Mouse (Mus musculus) 3134 (cell line): Measurements from ENCODE around the gene 1700019D03Rik.

Experiments
- DNase-seq: peaks from one replicate; pipeline ENCODE4 v3.0.0-alpha.2; 2011; ENCODE audit warnings: low spot score; ENCODE audit not compliant: insufficient read length; ENCODE audit errors: extremely low read depth

1700019D03Rik gene

GRCm38 (mm10) chr1:53020079-53020478, at the start of gene 1700019D03Rik:
TSS of gene 1700019D03Rik (minus strand) at chr1:53020179.
- no peak for DNase-seq

- DNase-seq = no peak
These were observed 43.9 kb upstream of the 1700019D03Rik start for GRCm38 (mm10) chr1:53063921-53064320.

DNA sequence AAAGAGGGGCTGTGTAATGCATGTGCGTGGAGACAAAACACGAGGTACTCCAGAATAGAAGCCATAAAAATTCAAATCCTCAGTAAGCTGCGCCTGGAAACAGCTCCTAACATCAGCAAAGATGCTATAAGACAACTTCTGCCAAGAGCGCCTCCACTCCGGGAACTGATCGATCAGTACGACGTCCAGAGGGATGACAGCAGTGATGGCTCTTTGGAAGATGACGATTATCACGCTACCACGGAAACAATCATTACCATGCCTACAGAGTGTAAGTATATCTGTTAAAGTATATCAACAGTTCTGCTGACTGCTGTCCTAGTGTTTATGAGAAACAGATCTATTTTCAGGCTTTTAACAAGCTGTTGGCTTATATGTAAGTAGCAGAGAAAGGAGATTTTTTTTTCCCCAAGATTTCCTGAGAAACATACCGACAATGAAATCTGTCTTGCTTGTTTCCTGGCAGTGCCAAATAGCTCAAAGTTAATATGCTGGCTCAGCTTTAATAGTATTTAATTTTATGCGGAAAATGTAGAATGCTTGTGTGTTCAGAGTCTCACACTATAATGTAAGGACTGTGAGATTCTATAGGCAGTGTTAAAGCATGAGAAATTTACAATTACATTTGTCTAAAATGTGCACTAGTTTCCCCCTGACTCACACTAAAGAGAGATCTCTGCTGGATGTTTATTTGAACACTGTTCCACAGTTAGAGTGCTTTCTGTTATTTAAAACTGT, 42.1 kb upstream of the 1700019D03Rik start:
- DNase-seq = no peak

DNA sequence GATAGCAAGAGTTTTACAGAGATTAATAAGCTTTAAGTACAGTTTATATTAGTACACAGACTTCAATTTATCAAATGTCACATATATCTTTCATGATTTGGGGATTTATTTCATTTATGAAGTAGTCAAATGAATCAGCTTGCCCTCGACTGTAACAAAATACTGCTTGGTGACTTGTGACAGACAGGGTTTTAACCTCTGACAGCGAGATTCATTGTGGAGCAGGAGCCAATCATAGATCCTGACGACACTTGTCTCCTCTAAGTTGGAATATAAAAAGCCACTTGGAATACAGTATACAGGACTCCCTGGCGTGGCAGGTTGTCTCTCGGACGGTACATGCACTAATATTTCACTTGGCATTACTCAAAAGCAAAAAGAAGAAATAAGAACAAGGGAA, 41.4 kb upstream of the 1700019D03Rik start, which contains the start of gene Mstn:
Mstn (plus strand) TSS at position 301 of the 400 bp plus-strand sequence.
- DNase-seq = no peak

GRCm38 (mm10) chr1:53060499-53060898, 40.5 kb upstream of the 1700019D03Rik start:
- DNase-seq = no peak

- DNase-seq = no peak
These were observed 39.1 kb upstream of the 1700019D03Rik start for GRCm38 (mm10) chr1:53059106-53059505.

DNA sequence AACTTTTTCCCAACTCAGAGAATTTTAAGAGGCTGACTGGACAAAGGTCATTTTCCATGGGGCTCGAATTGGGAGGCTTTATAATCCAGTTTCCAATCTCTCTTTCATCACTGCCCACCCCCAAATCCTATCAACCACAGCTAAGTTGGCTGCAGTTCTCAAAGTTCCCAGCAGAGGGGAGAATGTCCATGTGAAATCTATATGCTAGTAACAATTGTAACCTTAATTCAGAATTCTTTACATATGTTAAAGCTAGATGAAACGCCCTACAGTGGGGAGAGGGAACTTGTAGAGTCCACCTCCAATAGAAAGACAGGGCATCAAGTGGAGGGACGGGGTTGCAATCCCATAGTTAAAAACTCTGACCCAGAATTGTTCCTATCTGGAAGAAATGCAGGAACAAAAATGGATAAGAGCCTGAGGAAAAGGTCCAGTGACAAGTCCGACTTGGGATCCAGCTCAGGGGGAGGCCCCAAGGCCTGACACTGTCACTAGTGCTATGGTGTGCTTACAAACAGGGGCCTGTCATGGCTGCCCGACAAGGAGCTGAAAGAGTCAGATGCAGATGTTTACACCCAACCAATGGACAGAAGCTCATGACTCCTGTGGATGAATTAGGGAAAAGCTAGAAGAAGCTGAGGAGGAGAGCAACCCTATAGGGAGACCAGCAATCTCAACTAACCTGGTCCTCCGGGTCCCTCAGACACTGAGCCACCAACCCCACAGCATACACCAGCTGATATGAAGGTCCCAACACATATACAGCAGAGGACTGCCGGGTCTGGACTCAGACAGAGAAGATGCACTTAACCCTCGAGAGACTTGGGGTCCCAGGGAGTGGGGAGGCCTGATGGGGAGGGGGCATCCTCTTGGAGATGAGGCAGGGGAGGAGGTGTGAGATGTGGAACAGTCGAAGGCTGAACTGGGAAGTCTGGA, 33.4 kb upstream of the 1700019D03Rik start:
- no peak for DNase-seq

- no peak for DNase-seq
These were observed 29.9 kb upstream of the 1700019D03Rik start for GRCm38 (mm10) chr1:53049763-53050427.

GRCm38 (mm10) chr1:53037443-53037871, 17.5 kb upstream of the 1700019D03Rik start:
- DNase-seq = no peak

DNA sequence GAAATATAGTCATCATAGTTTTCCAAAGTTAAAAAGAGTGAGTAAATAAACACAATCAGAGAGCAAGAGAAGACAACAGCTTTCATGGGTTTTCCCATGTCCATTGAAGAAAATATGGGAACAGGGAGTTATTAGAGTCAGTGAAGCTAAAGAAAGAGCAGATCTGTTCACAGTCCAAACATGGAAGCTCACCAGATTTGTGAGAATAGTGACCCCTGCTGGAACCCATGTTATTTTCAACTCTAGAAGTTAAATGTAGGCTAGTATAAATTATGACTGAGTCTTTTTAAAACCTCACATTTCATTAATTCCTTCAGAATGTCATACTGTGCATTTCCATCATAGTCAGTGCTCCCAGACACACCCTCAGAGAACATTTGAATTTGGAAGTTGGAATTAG, 12.6 kb upstream of the 1700019D03Rik start:
- DNase-seq = no peak

GRCm38 (mm10) chr1:53018746-53019505, 1.1 kb downstream of the 1700019D03Rik start:
- DNase-seq = no peak

DNA sequence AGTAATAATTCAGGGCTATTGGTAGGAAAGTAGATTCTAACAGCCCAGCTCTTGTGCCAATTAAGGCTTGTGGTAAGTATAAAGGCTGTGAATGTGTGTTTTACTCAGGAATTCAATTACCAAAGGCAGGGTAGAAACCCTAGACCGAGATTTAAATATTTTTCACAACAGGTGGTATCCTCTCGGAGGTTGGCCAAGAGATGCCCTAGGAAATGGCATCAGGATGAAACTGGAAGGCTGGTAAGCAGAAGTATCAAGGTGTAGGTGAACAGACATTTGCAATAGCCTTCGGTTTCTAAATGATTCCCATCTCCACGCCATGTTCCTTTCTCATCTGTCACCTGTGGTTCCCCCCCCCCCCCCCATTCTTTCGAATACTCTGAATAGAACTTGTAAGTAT, 4.4 kb downstream of the 1700019D03Rik start:
- no peak for DNase-seq

- DNase-seq = no peak
These were observed 5.3 kb downstream of the 1700019D03Rik start for GRCm38 (mm10) chr1:53014716-53015115.

- no peak for DNase-seq
These were observed 33.3 kb downstream of the 1700019D03Rik start for GRCm38 (mm10) chr1:52986692-52987091.

DNA sequence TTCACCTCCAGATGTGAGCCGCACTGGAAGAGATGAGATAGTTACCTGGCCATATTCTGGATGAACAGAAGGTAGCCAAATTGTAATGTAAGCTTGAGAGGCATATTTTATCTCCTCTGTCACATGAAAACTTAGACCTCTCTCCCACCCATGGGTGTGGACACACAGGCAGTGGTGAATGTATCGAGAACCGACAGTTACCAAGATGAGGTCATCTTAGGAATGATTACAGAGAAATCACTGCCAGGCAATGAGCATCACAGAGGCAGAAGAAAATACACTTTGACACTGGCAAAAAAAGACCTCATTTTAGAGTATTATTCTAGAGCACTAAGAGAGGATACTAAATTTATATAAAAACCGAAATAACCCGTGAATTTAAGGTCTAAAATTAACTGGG, 46.8 kb downstream of the 1700019D03Rik start:
- no peak for DNase-seq

DNA sequence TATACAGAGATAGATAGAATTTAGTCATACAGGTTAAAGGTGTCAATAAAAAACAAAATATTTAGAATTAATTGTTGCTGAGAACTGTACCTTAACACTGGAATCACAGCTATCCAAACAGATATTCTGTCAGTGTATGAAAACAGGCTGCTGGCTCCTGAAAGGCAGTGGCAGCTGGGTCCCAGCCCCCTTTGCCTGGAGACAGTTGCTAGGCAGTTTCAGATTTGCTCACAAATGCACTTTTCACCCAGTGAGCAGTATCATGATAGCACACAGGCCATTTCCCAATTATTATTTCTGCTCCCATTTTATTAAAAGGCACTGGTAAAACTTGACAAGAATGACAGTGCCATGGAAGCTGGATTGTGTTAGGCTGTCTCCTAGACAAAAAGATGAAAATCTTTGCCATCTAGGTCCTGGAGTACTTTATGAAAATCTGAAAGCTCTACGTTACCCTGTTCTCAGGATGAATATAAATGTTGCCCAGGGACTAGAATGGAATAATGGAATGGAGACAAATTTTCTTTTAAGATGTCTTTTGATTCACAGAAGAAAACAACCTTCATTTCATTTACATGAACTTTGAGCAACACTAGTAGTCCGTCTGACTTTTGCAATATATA, 48.0 kb downstream of the 1700019D03Rik start:
- DNase-seq = no peak

DNA sequence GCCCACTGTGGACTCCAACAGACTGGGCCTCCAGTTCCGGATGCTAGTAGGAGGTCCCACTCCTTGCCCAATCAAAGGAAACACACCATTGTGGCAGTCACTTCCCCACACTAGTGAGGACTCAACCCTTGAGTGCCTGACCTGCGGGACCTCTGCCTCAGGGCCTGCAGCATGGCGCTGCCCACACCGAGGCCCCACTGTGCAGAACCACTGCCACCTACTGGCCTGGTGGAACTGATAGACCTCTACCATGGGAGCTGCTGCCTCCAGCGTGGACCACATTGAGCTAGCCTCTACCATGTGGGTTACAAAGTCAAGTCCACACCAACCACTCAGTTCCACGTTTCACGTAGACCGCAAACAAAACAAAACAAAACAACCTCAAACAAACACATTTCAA, 55.4 kb downstream of the 1700019D03Rik start:
- DNase-seq = peak; percentile 9

DNA sequence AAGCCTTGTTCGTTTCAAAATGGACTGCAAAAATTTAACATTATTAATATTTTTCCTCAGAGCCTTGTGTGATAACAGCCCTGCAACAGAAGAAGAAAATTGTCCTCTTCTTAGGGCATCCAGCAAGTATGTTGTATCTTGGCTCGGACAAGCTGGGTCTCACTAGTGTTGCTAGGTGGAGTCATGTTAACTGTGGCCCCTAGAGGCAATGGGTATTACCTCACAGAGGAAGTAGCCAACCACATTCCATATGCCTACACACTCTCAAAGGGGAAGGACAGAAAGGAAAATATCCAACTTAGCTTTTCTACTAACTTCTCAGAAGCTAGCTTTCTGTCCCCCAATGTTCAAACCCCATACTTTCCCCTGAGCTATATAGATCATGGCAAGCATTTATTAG, 56.9 kb downstream of the 1700019D03Rik start:
- DNase-seq = no peak

- DNase-seq = no peak
These were observed 59.8 kb downstream of the 1700019D03Rik start for GRCm38 (mm10) chr1:52960191-52960590.

GRCm38 (mm10) chr1:52956746-52957145, 63.2 kb downstream of the 1700019D03Rik start:
- DNase-seq = no peak
